Mouse (Mus musculus) ovary, adult 10 weeks (tissue): Measurements from ENCODE around the gene Otof. TPM values are rescaled to one million over a fixed set of nuclear protein-coding genes. Genes with fewer than 3 reads are reported as not detected.

ENCODE experiments used
- polyA plus RNA-seq: library from polyadenylated mRNA; stranded (reverse); fragments of 350-450 nt; fragmentation: Illumina TruSeq; extraction: RNeasy Lipid Tissue Mini Kit (QIAGEN cat#74804); gene quantifications from one replicate; pipeline ENCODE4 v1.2.3, GENCODE M21; 2014

Gene Otof
- not detected for polyA plus RNA-seq

DNA sequence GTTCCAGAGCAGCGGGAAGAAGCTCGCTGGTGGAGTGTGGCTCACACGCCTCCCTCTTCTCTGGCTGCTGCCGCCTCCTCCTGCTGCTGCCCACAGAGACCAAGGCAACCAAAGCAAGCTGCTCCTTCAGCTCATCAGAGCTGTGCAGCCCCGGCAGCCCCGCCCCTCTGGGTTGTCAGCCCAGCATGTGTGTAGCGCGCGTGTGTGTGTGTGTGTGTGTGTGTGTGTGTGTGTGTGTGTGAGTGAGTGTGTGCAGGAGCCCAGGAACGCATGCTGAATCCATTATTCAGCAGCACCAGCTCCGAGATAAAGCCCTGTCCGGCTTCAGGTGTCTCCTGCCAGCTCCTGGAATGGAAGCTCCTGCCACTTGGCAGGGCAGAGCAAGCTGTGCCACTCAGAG, at the start of gene Otof:
Gene Otof, minus strand, starts transcription at position 112 of the 400 bp plus-strand sequence.

DNA sequence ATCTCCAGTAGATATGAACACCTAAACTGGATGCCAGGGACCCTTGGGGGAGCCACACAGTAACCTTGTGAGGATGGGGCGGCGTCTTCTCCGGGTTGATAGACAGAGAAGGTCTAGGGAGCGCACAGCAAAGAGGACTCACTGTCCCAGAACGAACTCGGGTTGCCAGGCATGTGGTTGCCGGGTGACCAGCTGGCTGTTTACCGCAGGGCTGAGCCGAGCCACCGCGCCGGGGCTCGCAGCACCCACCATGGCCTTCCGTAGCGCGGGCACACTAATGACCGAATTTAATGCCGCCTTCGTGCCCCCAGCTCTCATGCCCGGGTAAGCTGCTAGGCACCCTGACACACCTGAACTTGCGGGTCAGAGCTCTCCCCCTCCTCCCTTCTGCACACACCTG, 4.1 kb upstream of the Otof start, which contains the start of gene 1700001C02Rik:
Gene 1700001C02Rik, plus strand, starts transcription at position 187 of the 400 bp plus-strand sequence.

Other genes with a start within 250 kb of the Otof start
- gene Selenoi, start 229.4 kb downstream of the Otof start, polyA plus RNA-seq: 40.1 TPM
- gene Drc1, start 180.5 kb downstream of the Otof start, polyA plus RNA-seq: 1.5 TPM
- gene 1700001C02Rik, start 4.1 kb upstream of the Otof start, polyA plus RNA-seq: 1.00 TPM
- gene Cib4, start 83.9 kb upstream of the Otof start, polyA plus RNA-seq: not detected
- 6.8 TPM for gene Kcnk3, start 126.2 kb upstream of the Otof start, polyA plus RNA-seq
- 8.7 TPM for gene Slc35f6, start 186.0 kb upstream of the Otof start, polyA plus RNA-seq
- 22.9 TPM for gene Cenpa, start 204.8 kb upstream of the Otof start, polyA plus RNA-seq
- gene Dpysl5, start 249.6 kb upstream of the Otof start, polyA plus RNA-seq: 5.2 TPM